Mouse (Mus musculus): ENCODE measurements around the gene Gm20716. TPM values are rescaled to one million over a fixed set of nuclear protein-coding genes. Genes with fewer than 3 reads are reported as not detected.

Gene Gm20716
- total RNA-seq, 2 experiments from 2014 or later = 16.9 to 19.3 TPM

DNA sequence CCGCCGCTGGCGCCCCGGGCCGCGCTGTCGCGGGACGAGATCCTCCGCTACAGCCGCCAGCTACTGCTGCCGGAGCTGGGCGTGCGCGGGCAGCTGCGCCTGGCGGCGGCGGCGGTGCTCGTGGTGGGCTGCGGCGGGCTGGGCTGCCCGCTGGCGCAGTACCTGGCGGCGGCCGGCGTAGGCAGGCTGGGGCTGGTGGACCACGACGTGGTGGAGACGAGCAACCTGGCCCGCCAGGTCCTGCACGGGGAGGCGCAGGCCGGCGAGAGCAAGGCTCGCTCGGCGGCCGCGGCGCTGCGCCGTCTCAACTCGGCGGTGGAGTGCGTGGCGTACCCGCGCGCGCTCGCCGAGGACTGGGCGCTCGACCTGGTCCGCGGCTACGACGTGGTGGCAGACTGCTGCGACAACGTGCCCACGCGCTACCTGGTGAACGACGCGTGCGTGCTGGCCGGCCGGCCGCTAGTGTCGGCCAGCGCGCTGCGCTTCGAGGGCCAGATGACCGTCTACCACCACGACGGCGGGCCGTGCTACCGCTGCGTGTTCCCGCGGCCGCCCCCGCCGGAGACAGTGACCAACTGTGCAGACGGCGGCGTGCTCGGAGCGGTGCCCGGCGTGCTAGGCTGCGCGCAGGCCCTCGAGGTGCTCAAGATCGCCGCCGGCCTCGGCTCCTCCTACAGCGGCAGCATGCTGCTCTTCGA lies 758 bp upstream of the Gm20716 start:
- intact Hi-C loops (cut with DNase I) = no loop called here
- DNase-seq = peak; percentile 26 to 27

DNA sequence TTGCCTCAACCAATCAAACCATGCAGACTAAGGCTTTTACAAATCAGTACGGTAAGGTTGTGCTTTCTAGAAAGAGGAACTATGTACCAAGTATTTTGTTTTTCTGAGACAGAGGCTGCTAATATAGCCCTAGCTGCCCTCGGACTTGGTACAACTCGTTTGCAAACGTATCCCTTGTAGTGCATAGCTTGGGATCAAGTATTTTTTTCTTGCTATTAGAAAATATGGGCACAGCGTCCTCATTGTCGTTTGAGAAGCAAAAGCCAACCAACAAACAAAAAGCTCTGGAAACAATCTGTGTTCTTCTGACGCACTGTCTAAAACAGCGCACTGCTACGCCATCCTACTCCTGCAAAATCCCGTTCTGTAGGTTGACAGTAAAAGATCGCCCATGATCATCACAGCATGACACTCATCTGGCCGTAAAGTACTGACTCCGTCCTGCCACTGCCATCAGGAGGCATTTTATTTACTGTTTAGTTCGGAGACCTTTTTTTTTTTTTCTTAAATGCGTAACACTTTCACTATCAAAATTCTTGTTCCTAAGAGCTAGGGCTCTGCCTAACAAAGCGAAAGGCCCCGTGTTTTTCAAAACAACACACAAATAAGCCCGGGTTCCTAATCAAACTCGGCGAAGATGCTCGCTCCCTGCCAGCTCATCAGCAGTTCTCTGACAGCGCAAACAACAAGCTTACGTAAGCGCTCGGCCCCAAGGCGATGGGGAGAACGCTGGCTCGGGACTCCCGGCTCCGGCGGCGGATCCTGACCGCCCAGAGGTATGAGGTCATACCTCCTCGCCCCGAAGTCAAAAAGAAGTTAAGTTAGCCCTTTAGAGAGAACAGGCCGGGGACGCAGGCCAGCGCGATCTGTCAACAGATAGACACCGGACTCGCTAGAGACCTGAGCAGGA lies 793 bp downstream of the Gm20716 start:
- intact Hi-C loops (cut with DNase I) = loop anchor here (2.0 kb wide), 1 partner anchor 21 kb away; no protein-coding TSS in a partner anchor
- DNase-seq = peak; percentile 42 to 48

DNA sequence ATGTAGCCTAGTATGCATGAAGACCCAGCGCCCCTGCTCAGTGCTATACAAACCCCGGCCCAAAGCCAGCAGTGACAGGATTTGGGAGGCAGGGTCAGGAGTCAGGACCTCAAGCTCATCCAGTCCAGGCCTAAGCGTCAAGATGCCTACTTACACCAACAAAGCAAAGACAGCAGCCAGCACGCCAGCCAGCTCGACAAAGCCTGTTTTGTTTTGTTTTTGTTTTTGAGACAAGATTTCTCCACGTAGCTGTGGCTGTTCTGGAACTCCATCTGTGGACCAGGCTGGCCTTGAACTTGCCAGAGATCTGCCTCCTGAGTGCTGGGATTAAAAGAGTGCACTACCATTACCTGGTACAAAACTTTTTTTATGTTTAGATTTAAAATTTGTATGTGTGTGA lies 6.8 kb downstream of the Gm20716 start:
- intact Hi-C loops (cut with DNase I) = no loop called here
- no peak for DNase-seq

DNA sequence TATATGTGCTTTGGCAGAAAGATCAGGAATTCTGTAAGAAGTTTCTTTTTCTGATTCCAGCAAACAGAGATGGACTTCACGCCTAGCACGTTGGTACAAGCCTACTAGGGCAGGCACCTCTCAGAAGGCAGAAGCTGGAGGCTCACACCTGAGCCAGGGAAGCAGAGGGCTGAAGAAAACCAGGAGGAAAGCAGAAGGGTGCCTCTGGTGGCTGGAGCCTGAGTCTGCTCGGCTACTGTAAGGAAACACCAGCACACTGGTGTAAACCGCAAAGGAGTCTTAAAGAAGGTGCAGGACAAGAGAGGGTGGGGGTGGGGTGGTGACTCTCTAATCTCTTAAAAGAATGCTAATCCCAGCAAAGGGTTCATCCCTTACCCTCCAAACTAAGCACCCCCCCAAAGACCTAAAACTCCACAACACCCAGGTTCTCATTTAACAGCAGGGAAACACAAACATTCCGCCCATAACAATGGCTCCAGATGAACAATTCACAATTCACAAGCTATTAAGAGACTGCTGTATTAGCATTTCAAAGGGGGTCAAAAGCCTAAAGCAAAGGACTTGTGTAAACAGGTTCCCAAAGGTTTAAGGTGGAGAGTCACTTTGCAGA lies 16.3 kb downstream of the Gm20716 start:
- no peak for DNase-seq
- intact Hi-C loops (cut with DNase I) = no loop called here

DNA sequence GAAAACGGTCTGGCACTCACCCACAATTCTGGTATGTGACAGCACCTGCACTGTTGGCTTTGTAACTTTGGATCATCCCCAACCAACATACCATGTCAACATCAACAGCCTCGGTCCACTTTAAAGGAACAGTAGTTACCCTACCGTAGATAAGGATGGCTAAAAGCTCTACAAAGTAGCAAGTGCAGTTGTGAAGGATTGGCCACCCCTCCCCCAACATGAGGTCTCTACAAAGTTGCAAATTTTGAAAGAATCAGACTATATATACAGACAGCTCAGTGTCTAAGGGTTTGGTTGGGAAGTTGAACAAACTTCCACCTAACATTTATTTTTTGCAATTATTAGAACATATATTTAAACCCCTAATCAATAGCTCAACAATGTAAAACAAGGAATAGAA lies 22.3 kb downstream of the Gm20716 start:
- no peak for DNase-seq
- intact Hi-C loops (cut with DNase I) = loop anchor here (2.0 to 5.0 kb wide), 3 partner anchors 21 to 96 kb away; no protein-coding TSS in a partner anchor

DNA sequence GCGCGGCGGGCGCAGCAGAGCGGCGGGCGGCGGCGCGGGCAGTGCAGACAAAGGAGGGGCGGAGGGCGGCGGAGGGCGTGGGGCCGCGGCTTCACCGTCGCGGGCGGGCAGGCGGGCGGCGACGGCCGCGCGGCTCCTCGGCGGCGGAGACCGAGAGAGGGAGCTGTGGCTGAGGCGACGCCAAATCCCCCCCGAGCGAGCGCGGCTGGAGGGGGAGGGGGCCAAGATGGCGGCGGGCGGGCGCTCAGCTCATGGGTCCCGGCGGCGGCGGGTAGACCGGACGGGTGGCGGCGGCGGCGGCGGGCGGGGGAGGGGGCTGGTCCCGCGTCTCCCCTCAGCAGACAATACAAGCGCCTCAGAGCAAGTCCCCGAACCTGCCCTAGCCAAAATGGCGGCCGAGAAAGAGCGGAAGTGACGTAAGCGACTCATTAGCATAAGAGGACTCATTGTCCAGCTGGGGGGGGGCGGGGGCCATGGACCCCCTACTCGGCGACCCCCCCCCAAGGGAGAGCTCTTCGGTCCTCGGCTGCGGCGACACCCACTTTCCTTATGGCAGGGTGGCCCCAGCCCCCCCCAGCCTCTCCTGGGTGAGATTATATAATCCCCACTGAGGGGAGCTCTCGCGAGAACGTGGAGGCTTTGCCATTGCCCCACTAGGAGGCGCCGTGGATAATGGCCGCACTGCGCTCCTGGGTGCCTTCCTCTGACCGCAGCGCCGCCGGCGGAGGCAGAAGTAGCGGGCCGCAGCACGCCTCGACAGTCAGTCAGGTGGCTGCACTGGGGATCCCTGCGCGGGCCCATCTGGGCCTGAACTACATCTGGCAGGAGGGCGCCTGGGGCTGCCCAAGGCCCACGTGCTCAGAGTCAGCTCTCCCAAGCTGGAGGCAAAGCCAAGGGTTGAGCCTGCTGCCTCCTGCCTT lies 23.2 kb downstream of the Gm20716 start, which contains the start of gene Adnp:
Gene Adnp, minus strand, starts transcription at position 388 of the 920 bp plus-strand sequence.
- peak; percentile 95 to 97 for DNase-seq
- intact Hi-C loops (cut with DNase I) = loop anchor here (2.0 to 5.0 kb wide), 2 partner anchors 78 to 95 kb away; no protein-coding TSS in a partner anchor

DNA sequence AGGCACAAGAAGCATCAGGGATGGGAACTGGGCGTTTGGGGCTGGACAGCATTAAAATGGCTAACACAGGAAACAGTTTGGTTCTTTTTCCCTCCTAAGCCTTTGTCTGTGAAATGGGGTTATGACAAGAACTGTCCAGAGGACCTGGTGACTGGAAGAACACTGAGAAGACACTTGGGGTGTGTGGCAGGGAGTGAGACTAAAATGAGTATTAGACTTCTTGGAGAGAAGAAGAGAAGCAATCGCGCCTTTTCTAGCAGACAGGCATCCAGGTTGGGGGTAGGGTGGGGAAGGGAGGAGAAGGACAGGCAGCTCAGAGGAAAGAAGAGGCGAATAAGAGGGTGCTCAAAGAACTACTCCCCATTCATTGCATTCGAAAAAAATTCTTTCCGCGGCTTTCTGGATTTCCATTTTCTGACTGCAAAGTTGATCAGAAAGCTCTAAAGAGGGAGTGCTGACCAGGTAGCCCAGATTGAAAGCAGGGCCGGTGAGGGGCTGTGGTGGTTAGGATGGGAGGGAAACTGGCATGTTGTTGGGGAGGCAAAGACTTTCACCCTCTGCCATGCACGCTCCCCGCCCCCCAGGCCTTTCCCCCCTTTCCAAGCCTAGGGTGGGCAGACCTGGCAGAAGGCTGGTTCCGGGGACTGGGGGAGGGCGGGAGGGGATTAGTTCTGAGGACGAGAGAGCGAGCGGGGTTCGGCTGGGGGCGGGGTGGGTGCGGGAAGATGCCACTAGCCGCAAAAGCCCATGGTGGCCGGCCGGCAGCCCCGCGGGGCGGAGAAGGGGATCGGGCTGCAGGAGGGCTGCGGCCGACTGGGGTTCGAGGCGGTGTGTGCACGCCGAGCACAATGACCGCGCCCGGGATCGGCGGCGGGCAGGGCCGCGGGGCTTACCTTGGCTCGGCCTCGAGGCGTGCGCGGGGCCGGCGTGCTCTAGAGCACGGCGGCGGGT lies 24.2 kb downstream of the Gm20716 start:
- peak; percentile 7 to 36 for DNase-seq
- intact Hi-C loops (cut with DNase I) = loop anchor here (2.0 to 5.0 kb wide), 2 partner anchors 77 to 94 kb away; no protein-coding TSS in a partner anchor

DNA sequence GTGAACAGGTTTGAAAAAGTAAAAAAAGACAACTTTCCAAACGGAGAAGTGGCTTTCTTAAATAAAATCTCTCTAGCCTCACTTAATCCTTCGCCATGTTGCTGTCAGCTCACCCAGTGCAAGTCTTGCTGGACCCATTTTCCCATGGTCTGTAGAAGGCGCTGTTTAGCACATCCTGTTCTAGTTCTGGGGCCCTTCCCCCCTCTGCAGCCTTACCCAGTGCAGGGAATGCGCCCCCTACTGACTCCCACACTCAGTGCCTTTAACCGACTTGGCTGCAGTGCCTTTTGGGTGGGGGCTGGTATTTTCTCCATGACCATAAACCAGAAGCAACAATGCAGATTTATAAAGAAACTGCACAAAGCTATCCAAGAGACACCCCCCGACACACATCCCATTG lies 24.9 kb downstream of the Gm20716 start:
- intact Hi-C loops (cut with DNase I) = loop anchor here (5.0 kb wide), 1 partner anchor 93 kb away; no protein-coding TSS in a partner anchor
- DNase-seq = peak; percentile 80 to 91

DNA sequence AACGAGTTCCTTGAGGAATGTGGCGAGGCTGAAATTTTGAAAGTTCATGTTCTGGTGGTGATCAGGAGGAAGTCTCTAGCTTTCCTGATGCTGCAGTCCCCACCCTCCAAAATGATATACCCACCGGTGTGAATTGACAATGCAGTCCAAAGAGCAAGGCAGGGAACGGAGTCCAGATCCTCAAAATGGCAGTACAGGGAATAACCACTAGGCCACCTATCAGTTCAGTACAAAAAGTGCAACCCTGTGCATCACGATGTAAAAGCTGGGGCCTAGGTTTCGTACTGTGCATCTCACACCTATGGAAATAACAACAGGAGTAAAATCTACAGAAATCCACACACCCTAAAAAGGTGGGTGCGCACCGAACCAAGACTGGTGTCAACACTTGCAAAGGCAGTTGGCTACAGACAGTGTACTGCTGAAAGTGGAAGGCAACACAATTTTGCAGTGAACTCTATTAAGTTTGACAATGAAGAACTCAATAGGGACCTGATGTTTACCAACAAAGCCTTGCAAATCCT lies 25.6 kb downstream of the Gm20716 start:
- no peak for DNase-seq
- intact Hi-C loops (cut with DNase I) = no loop called here

DNA sequence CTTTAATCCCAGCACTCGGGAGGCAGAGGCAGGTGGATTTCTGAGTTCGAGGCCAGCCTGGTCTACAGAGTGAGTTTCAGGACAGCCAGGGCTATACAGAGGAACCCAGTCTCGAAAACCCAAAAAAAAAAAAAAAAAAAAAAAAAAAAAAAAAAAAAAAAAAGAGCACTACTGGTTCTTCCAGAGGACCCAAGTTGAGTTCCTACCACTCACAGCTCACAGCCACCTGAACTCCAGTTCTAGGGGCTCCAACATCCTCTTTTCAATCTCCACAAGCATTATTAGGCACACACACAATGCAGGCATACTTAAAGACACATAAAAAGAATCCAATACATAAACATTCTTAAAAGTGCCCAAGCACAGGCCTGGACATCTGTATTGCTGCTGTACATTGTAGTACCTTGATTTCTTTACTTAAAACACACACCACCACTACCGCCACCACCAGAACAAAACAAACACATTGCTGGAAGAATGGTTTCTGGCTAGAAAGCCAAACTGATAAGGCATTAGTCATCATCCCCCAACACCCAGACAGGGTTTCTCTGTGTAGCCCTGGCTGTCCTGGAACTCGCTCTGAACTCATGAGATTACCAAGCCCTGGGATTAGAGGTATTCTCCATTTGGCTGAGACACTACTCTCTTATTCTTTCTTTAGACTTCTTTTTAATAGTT lies 30.0 kb downstream of the Gm20716 start:
- intact Hi-C loops (cut with DNase I) = no loop called here
- DNase-seq = no peak

DNA sequence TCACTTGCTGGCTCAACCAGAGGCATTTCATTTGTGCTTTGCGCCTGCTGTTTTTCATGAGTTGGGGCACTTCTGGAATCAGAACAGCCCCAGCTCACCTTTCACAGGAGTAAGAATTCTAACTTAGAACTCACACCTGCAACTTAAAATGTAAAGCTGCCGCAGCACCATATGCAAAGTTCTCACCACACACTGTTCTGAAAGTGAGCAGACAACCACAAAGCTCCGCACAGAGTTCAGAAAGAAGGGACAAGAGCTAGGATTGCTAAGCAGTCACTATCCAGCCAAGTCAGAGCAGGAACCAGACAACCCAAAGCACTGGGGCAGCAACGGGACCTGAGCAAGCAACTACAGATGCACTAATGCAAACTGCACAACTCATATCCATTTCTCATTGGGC lies 30.7 kb downstream of the Gm20716 start:
- no peak for DNase-seq
- intact Hi-C loops (cut with DNase I) = no loop called here

DNA sequence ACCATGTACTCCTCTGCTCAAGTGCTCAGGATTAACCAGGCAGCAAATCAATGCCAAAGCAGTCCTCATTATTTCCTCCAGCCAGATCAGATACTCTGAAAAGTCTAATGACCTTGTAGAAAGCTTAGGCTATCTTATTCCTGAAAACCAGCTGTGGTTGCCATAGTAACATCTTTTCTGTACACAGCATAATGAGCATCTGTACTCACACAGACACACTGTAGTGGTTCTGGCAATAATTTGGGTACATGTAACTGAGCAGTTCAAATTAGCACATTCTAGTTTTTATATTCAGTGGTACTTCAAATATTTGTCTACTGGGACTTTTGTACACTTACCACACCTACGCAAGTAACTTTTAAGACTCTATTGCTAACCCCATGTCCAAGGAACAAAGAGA lies 31.7 kb downstream of the Gm20716 start:
- intact Hi-C loops (cut with DNase I) = no loop called here
- no peak for DNase-seq

DNA sequence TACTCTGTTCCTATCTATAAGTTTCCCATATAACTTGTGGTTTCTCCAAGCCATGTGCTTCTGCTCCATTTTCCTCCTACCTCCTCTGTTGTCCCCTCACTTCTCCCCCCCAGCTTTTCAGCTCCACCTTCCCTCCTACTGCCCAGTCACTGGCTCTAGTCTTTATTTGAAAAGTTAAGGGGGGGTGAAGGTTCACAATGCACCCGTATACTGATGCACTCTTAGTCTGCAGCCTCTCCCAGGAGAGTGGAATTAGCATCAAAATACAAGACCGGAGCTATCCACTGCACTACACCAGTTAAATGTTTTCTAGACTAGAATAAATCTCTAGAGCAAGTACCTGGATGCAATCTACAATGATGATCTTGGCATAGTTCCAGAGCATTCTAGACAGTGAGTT lies 34.4 kb downstream of the Gm20716 start:
- DNase-seq = no peak
- intact Hi-C loops (cut with DNase I) = no loop called here

DNA sequence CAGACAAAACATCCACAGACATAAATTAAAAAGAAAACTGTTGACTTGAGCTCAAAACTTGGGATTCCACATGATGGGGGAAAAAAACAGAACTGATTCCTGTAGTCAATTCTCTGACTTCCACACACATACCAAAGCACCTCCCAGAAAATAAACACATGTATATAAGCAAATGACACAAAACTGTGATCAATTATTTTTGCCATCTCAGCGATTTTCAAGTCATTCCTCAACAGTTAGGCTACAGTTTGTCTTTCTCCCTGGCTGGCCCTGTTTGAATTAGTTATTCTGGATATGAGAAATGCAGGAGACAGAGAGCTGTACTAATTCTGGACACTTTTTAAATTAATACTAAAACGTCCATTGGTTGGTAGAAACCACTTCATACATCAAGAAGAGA lies 36.5 kb downstream of the Gm20716 start:
- no peak for DNase-seq
- intact Hi-C loops (cut with DNase I) = no loop called here

DNA sequence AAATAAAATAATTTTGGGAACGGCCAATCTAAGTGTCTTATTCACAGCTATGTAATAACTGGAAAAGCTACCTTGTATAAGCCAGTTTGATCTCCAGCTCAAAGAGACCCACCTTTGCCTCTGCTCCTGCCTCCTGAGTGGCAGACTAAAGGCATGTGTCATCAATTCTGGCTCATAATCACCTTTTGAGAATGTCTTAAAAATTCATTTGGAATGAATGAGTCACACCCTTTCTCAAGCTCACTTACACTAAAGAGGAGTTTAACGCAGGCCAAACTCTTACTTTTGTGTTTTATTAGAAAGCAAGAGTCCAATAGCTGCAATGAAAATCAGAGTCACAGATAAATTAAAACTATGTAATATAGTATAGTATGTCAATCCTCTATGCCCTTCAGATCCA lies 38.3 kb downstream of the Gm20716 start:
- DNase-seq = no peak
- intact Hi-C loops (cut with DNase I) = no loop called here

DNA sequence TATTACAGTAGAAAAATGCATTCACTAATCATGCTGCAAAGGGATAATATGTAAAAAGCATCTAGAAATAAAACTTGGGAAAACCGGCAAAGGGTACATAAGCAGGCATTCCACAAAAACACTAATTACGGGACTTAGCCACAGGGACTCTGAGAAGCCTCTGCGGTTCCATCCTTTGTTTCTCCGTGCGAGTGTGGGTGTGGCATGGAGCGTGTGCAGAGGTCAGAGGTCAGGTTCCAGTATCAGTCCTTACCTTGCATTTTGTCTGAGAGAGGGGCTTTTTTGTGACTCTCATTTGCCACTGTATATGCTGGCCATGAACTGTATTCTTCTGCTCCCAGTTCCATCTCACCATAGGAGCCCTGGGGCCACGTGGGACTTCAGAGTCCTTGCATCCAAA lies 54.2 kb downstream of the Gm20716 start:
- intact Hi-C loops (cut with DNase I) = no loop called here
- DNase-seq = no peak

DNA sequence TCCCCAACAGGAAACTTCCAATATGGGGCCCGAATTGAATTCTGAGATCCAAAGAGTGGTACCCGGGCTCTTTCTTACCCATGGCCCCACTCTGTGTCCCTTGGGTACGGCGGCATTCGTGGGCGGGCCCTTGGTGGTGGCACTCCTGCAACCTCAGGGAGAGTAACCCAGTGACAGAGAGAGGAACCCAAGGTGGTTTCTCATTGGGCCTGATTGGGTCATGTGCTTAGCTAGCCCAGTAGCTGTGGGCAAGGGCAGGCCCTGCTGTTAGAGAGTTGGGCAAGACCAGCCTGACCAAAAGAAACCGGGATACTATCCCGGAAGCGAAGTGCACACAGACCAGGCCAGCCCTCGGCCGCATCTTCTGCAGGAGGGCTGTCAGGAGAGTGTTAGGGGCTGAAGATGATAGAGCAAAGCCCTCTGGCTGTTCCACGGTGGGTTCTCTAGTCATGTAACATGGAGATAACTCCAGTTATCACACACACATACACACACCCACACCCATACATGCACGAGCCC lies 59.9 kb downstream of the Gm20716 start:
- intact Hi-C loops (cut with DNase I) = no loop called here
- DNase-seq = peak; percentile 57 to 69

DNA sequence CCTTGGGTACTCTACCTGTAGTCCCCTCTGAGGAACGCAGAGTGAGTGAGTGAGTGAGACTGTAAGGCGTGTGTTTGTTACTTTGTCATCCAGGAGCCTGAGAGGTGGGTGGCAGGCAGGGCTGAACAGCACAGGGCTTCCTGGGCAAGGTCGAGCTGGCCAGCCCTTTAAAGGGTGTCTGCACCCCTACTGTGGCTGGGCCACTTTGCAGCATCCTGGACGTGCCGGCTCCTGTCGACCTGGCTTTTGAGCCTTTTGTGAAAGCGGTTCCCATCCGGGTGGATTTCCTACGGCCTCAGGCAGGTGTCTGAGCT lies 60.4 kb downstream of the Gm20716 start:
- DNase-seq = no peak
- intact Hi-C loops (cut with DNase I) = no loop called here

Measured in heart, postnatal 14 days (tissue).